Mouse (Mus musculus) forebrain, postnatal 0 days (tissue): ENCODE data around the gene Wdr66. TPM values are rescaled to one million over a fixed set of nuclear protein-coding genes. Genes with fewer than 3 reads are reported as not detected.
A peak's percentile ranks its signal among the peaks of the same experiment; 100 is the strongest.
"Not testable (repeated sequence)": the region's sequence is repeated elsewhere in the genome, so short reads cannot be mapped to it uniquely, and the experiment has no call there.

Experiments used
- ATAC-seq: fragments of 200-750 bp; cut with Nextera tagmentation; 2 replicates; pipeline ENCODE4 v1.8.0; 2017; ENCODE audit warnings: mild to moderate bottlenecking, moderate library complexity
- DNase-seq: peaks from one replicate; pipeline ENCODE4 v3.0.0-alpha.2; 2015
- H3K27ac ChIP-seq: fragments of 300-500 bp; sonication (generic); 2 replicates; pipeline ENCODE4 v1.5.1; 2014; ENCODE audit warnings: low read depth, mild to moderate bottlenecking, antibody characterized with exemption, low read length, moderate library complexity, mixed read lengths
- H3K27me3 ChIP-seq: fragments of 300-500 bp; sonication (generic); 2 replicates; pipeline ENCODE4 v1.6.1; 2014; ENCODE audit warnings: mild to moderate bottlenecking, low read length, mixed read lengths; ENCODE audit not compliant: insufficient read depth
- H3K36me3 ChIP-seq: fragments of 300-500 bp; sonication (generic); 2 replicates; pipeline ENCODE4 v1.6.1; 2014; ENCODE audit warnings: mild to moderate bottlenecking, moderate library complexity; ENCODE audit not compliant: insufficient read depth
- H3K4me1 ChIP-seq: fragments of 300-500 bp; sonication (generic); 2 replicates; pipeline ENCODE4 v1.6.1; 2014; ENCODE audit warnings: antibody characterized with exemption; ENCODE audit not compliant: insufficient read depth
- H3K4me2 ChIP-seq: fragments of 300-500 bp; sonication (generic); 2 replicates; pipeline ENCODE4 v1.6.1; 2014; ENCODE audit warnings: low read depth, mild to moderate bottlenecking, moderate library complexity
- H3K4me3 ChIP-seq: fragments of 300-500 bp; sonication (generic); 2 replicates; pipeline ENCODE4 v1.5.1; 2014; ENCODE audit warnings: low read depth, low read length, mixed read lengths
- H3K9ac ChIP-seq: fragments of 300-500 bp; sonication (generic); 2 replicates; pipeline ENCODE4 v1.6.1; 2014; ENCODE audit warnings: mild to moderate bottlenecking
- H3K9me3 ChIP-seq: fragments of 300-500 bp; sonication (generic); 2 replicates; pipeline ENCODE4 v1.6.1; 2016; ENCODE audit warnings: low read length
- CTCF ChIP-seq: sonication (generic); IDR thresholded peaks from 2 replicates; pipeline ENCODE4 v1.5.1; 2016; ENCODE audit warnings: antibody characterized with exemption, control low read depth, low read depth
- WGBS: fragments of 180-500 bp; shearing (Covaris S2); extraction: QIAGEN DNeasy Blood & Tissue Kit; methylation state at CpG from one replicate; pipeline ENCODE4 v1.1.7; 2014; 5-methylcytosine and 5-hydroxymethylcytosine counted together
- polyA plus RNA-seq: library from polyadenylated mRNA; unstranded; fragments of >200 nt; fragmentation: Nextera tagmentation; extraction: Ambion mirVana; gene quantifications from 2 replicates; pipeline ENCODE4 v1.2.1, GENCODE M21; 2015
- total RNA-seq: library from RNA; depleted of rRNA; stranded (reverse); fragments of >200 nt; gene quantifications from 2 replicates; pipeline ENCODE4 v1.2.3, GENCODE M21; 2014; rRNA removed

The Wdr66 gene
- total RNA-seq (1.8 and 4.4 TPM in 2 replicates), polyA plus RNA-seq (1.1 and 2.0 TPM in 2 replicates)

GRCm38 (mm10) chr5:123251834-123252233 is at the start of gene Wdr66:
Gene Wdr66, plus strand, starts transcription at chr5:123252102.
- peak; percentile 98 for TF ChIP-seq CTCF

DNA sequence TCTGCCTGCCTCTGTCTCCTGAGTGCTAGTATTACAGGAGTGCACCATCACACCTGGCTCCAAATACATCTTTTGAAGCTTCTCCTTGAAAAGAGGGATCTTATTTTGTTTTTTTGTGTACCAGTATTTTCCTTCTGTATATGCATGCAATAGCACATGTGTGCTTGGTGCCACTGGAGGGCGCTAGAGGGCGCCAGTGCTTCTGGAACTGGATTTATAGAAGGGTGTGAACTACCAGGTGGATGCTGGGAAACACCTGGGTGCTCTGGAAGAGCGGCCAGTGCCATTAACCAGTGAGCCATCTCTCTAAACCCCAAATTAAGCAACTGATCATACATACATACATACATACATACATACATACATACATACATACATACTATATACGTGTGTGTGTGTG is 49.1 kb upstream of the Wdr66 start:
- not testable (repeated sequence) for H3K9me3 ChIP-seq, H3K27me3 ChIP-seq, ATAC-seq, H3K27ac ChIP-seq, DNase-seq, H3K36me3 ChIP-seq, H3K4me3 ChIP-seq, H3K9ac ChIP-seq, H3K4me1 ChIP-seq, H3K4me2 ChIP-seq
- 87% methylated on average over 2 of the region's 4 CpGs for WGBS

More at GRCm38 (mm10) chr5:123251834-123252233, at the start of gene Wdr66:
- Histone ChIP-seq H3K4me3 (peak within 1 kb of the TSS; percentile 40), H3K9ac (peak within 1 kb of the TSS; percentile 39; the same call in 1 of the 2 replicates), H3K4me2 (peak within 1 kb of the TSS; percentile 68), H3K27me3 (no peaks in the 10 kb centered on the region), H3K9me3 (no peaks in the 10 kb centered on the region), H3K4me1 (0 out of 2 replicates have a peak, but pooled peaks cover 3% of the 10 kb centered on the region), H3K36me3 (no peaks in the 10 kb centered on the region), H3K27ac (no peak within 1 kb of the TSS)
- 2% methylated on average over 18 of the region's 18 CpGs for WGBS
- DNase-seq = peak; percentile 95
- peak; percentile 98 for ATAC-seq

- not testable (repeated sequence) for H3K27me3 ChIP-seq, H3K4me2 ChIP-seq, H3K27ac ChIP-seq, DNase-seq, H3K4me3 ChIP-seq, H3K9ac ChIP-seq, H3K4me1 ChIP-seq, H3K36me3 ChIP-seq, H3K9me3 ChIP-seq, ATAC-seq
- WGBS = 93% methylated on average over 7 of the region's 7 CpGs
Measured at GRCm38 (mm10) chr5:123203591-123203990, 48.3 kb upstream of the Wdr66 start.

DNA sequence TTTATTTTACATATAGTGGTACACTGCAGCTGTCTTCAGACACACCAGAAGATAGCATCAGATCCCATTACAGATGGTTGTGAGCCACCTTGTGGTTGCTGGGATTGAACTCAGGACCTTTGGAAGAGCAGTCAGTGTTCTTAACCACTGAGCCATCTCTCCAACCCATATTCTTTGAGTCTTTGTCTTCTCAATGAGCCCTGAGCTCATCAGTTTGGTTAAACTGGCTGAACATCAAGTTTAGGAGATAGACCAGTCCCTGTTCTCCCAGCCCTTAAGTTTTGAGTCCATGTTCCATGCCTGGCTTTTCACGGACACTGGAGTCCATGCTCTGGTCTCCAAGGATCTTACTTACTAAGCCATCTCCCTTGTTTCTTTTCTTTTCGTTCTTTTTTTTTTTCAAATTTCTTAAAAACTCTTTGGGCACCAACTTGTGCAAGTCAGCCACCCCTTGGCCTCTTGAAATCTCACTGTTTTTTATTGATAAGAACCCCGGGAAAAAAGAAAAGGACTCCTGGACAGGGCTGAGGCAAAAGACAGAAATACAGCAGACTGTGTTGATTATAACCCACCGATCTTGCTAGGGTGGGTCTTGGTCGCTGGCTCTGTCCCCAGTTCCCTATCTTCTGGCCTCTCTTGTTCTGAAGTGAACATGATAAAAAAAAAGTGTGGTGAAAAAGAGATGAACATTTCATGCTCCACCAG is 29.4 kb upstream of the Wdr66 start:
- ATAC-seq, H3K4me3 ChIP-seq, H3K9me3 ChIP-seq, H3K27ac ChIP-seq, H3K9ac ChIP-seq, DNase-seq, H3K27me3 ChIP-seq, H3K4me2 ChIP-seq, H3K4me1 ChIP-seq, H3K36me3 ChIP-seq: not testable (repeated sequence)
- 86% methylated on average over 3 of the region's 5 CpGs for WGBS

- H3K4me2 ChIP-seq = no peak overlapping the region
- DNase-seq (no peak), ATAC-seq (no peak)
- no peaks in the 10 kb centered on the region for H3K9me3 ChIP-seq
- TF ChIP-seq CTCF = no peak
- H3K4me1 ChIP-seq = no peaks in the 10 kb centered on the region
- no peak overlapping the region for H3K9ac ChIP-seq
- WGBS = 76% methylated on average over 4 of the region's 4 CpGs
- H3K36me3 ChIP-seq = no peaks in the 10 kb centered on the region
- H3K4me3 ChIP-seq = no peak overlapping the region
- H3K27ac ChIP-seq = no peak overlapping the region
- no peaks in the 10 kb centered on the region for H3K27me3 ChIP-seq
Measured at GRCm38 (mm10) chr5:123223051-123223410, 28.9 kb upstream of the Wdr66 start.

DNA sequence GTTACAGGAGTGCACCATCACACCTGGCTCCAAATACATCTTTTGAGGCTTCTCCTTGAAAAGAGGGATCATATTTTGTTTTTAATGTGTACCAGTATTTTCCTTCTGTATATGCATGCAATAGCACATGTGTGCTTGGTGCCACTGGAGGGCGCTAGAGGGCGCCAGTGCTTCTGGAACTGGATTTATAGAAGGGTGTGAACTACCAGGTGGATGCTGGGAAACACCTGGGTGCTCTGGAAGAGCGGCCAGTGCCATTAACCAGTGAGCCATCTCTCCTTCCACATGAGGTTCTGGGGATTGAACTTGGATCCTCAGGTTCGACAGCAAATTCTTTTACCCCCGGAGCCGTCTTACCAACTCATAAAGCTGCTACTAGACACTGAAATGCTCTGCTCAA is 28.0 kb upstream of the Wdr66 start:
- WGBS = 72% methylated on average over 5 of the region's 6 CpGs
- not testable (repeated sequence) for ATAC-seq, H3K4me2 ChIP-seq, H3K9ac ChIP-seq, DNase-seq, H3K4me1 ChIP-seq, H3K4me3 ChIP-seq, H3K27ac ChIP-seq, H3K9me3 ChIP-seq, H3K27me3 ChIP-seq, H3K36me3 ChIP-seq

GRCm38 (mm10) chr5:123226851-123227250 is 25.1 kb upstream of the Wdr66 start:
- no peak for TF ChIP-seq CTCF
- H3K27ac ChIP-seq = no peak overlapping the region
- no peak overlapping the region for H3K9ac ChIP-seq
- no peak overlapping the region for H3K4me3 ChIP-seq
- no peak for ATAC-seq
- H3K27me3 ChIP-seq = no peaks in the 10 kb centered on the region
- 0 out of 2 replicates have a peak, but pooled peaks cover 8% of the 10 kb centered on the region for H3K4me1 ChIP-seq
- 88% methylated on average over 7 of the region's 7 CpGs for WGBS
- H3K4me2 ChIP-seq = no peak overlapping the region
- H3K9me3 ChIP-seq = no peaks in the 10 kb centered on the region
- H3K36me3 ChIP-seq = no peaks in the 10 kb centered on the region
- no peak for DNase-seq
